Mouse (Mus musculus): ENCODE data around the gene Tmem246. TPM values are rescaled to one million over a fixed set of nuclear protein-coding genes. Genes with fewer than 3 reads are reported as not detected.

The Tmem246 gene
- total RNA-seq, 2 experiments from 2014 or later = 40.4 to 43.5 TPM

GRCm38 (mm10) chr4:49583965-49584831 lies 13.5 kb downstream of the Tmem246 start:
- DNase-seq = peak in 1 of 2 experiments; percentile 18
- intact Hi-C loops (cut with DNase I) = no loop called here

- no peak for DNase-seq
- intact Hi-C loops (cut with DNase I) = no loop called here
These were observed 16.4 kb downstream of the Tmem246 start for GRCm38 (mm10) chr4:49581256-49581655.

GRCm38 (mm10) chr4:49572194-49572593 lies 25.5 kb downstream of the Tmem246 start:
- intact Hi-C loops (cut with DNase I) = no loop called here
- no peak for DNase-seq

- intact Hi-C loops (cut with DNase I) = loop anchor here (1.0 to 2.0 kb wide), 2 partner anchors 31 to 60 kb away; no protein-coding TSS in a partner anchor
- DNase-seq = peak; percentile 44 to 72
These were observed 30.1 kb downstream of the Tmem246 start for GRCm38 (mm10) chr4:49567613-49568012.

GRCm38 (mm10) chr4:49559915-49560772 lies 37.5 kb downstream of the Tmem246 start:
- DNase-seq = peak; percentile 46 to 50
- intact Hi-C loops (cut with DNase I) = no loop called here

- no peak for DNase-seq
- intact Hi-C loops (cut with DNase I) = no loop called here
These were observed 39.5 kb downstream of the Tmem246 start for GRCm38 (mm10) chr4:49558181-49558580.

GRCm38 (mm10) chr4:49557375-49557774 lies 40.3 kb downstream of the Tmem246 start:
- intact Hi-C loops (cut with DNase I) = no loop called here
- DNase-seq = no peak

GRCm38 (mm10) chr4:49553380-49553779 lies 44.3 kb downstream of the Tmem246 start:
- DNase-seq = no peak
- intact Hi-C loops (cut with DNase I) = no loop called here

GRCm38 (mm10) chr4:49549383-49549782 lies 48.3 kb downstream of the Tmem246 start, which contains the start of gene Aldob:
TSS of gene Aldob (minus strand) at chr4:49549546.
- DNase-seq = no peak
- intact Hi-C loops (cut with DNase I) = no loop called here

GRCm38 (mm10) chr4:49547544-49548219 lies 50.0 kb downstream of the Tmem246 start:
- no peak for DNase-seq
- intact Hi-C loops (cut with DNase I) = no loop called here

GRCm38 (mm10) chr4:49546873-49547543 lies 50.7 kb downstream of the Tmem246 start:
- DNase-seq = no peak
- intact Hi-C loops (cut with DNase I) = no loop called here

- intact Hi-C loops (cut with DNase I) = no loop called here
- no peak for DNase-seq
These were observed 51.6 kb downstream of the Tmem246 start for GRCm38 (mm10) chr4:49546026-49546425.

- DNase-seq = no peak
- intact Hi-C loops (cut with DNase I) = no loop called here
These were observed 56.7 kb downstream of the Tmem246 start for GRCm38 (mm10) chr4:49540966-49541365.

- peak; percentile 8 to 26 for DNase-seq
- intact Hi-C loops (cut with DNase I) = no loop called here
These were observed 58.0 kb downstream of the Tmem246 start for GRCm38 (mm10) chr4:49539665-49540064.

- no peak for DNase-seq
These were observed 61.0 kb downstream of the Tmem246 start for GRCm38 (mm10) chr4:49536671-49537070.

GRCm38 (mm10) chr4:49535675-49536294 lies 61.9 kb downstream of the Tmem246 start:
- intact Hi-C loops (cut with DNase I) = no loop called here
- DNase-seq = no peak

More at GRCm38 (mm10) chr4:49536671-49537070, 61.0 kb downstream of the Tmem246 start:
- intact Hi-C loops (cut with DNase I) = no loop called here

GRCm38 (mm10) chr4:49535036-49535435 lies 62.6 kb downstream of the Tmem246 start:
- no peak for DNase-seq
- intact Hi-C loops (cut with DNase I) = no loop called here
